Mouse (Mus musculus): ENCODE results near the gene Pdlim5. TPM values are rescaled to one million over a fixed set of nuclear protein-coding genes. Genes with fewer than 3 reads are reported as not detected.
A peak's percentile ranks its signal among the peaks of the same experiment; 100 is the strongest.

Pdlim5 gene
- total RNA-seq, 2 experiments from 2014 or later: 24.8 to 26.8 TPM

- DNase-seq (ENCODE audit: low spot score in 2 of 2): no peak
These were observed 55.9 kb downstream of the Pdlim5 start for GRCm38 (mm10) chr3:142339440-142340251.

GRCm38 (mm10) chr3:142338058-142338457 lies 57.4 kb downstream of the Pdlim5 start:
- DNase-seq (ENCODE audit: low spot score in 2 of 2): no peak

GRCm38 (mm10) chr3:142334496-142334895 lies 61.0 kb downstream of the Pdlim5 start:
- DNase-seq (ENCODE audit: low spot score in 2 of 2): no peak

- DNase-seq (ENCODE audit: low spot score in 2 of 2): peak in 1 of 2 experiments; percentile 74
These were observed 62.0 kb downstream of the Pdlim5 start for GRCm38 (mm10) chr3:142333458-142333857.

GRCm38 (mm10) chr3:142332716-142333115 lies 62.8 kb downstream of the Pdlim5 start:
- no peak for DNase-seq (ENCODE audit: low spot score in 2 of 2)

GRCm38 (mm10) chr3:142331872-142332554 lies 63.5 kb downstream of the Pdlim5 start:
- no peak for DNase-seq (ENCODE audit: low spot score in 2 of 2)

- DNase-seq (ENCODE audit: low spot score in 2 of 2): no peak
These were observed 65.1 kb downstream of the Pdlim5 start for GRCm38 (mm10) chr3:142330425-142330824.

- no peak for DNase-seq (ENCODE audit: low spot score in 2 of 2)
These were observed 71.9 kb downstream of the Pdlim5 start for GRCm38 (mm10) chr3:142323592-142323991.

- DNase-seq (ENCODE audit: low spot score in 2 of 2): no peak
These were observed 73.6 kb downstream of the Pdlim5 start for GRCm38 (mm10) chr3:142321930-142322329.

- DNase-seq (ENCODE audit: low spot score in 2 of 2): peak; percentile 33 to 77
These were observed 77.3 kb downstream of the Pdlim5 start for GRCm38 (mm10) chr3:142318147-142318546.

- DNase-seq (ENCODE audit: low spot score in 2 of 2): no peak
These were observed 79.3 kb downstream of the Pdlim5 start for GRCm38 (mm10) chr3:142316138-142316740.

- DNase-seq (ENCODE audit: low spot score in 2 of 2): peak in 1 of 2 experiments; percentile 42
These were observed 84.4 kb downstream of the Pdlim5 start for GRCm38 (mm10) chr3:142311075-142311474.

- peak in 1 of 2 experiments; percentile 24 for DNase-seq (ENCODE audit: low spot score in 2 of 2)
These were observed 85.0 kb downstream of the Pdlim5 start for GRCm38 (mm10) chr3:142310446-142310845.

- no peak for DNase-seq (ENCODE audit: low spot score in 2 of 2)
These were observed 100.2 kb downstream of the Pdlim5 start for GRCm38 (mm10) chr3:142295287-142295676.

- DNase-seq (ENCODE audit: low spot score in 2 of 2): peak in 1 of 2 experiments; percentile 73
These were observed 100.7 kb downstream of the Pdlim5 start for GRCm38 (mm10) chr3:142294616-142295286.

- DNase-seq (ENCODE audit: low spot score in 2 of 2): no peak
These were observed 101.9 kb downstream of the Pdlim5 start for GRCm38 (mm10) chr3:142293561-142293960.

- DNase-seq (ENCODE audit: low spot score in 2 of 2): peak; percentile 30 to 83
These were observed 112.8 kb downstream of the Pdlim5 start for GRCm38 (mm10) chr3:142282706-142283105.

- no peak for DNase-seq (ENCODE audit: low spot score in 2 of 2)
These were observed 113.8 kb downstream of the Pdlim5 start for GRCm38 (mm10) chr3:142281656-142282055.

GRCm38 (mm10) chr3:142281093-142281445 lies 114.4 kb downstream of the Pdlim5 start:
- DNase-seq (ENCODE audit: low spot score in 2 of 2): no peak

- no peak for DNase-seq (ENCODE audit: low spot score in 2 of 2)
These were observed 115.0 kb downstream of the Pdlim5 start for GRCm38 (mm10) chr3:142280366-142281092.

GRCm38 (mm10) chr3:142279011-142279410 lies 116.5 kb downstream of the Pdlim5 start:
- DNase-seq (ENCODE audit: low spot score in 2 of 2): no peak
